Mouse (Mus musculus) forebrain, embryonic 14.5 days (tissue): ENCODE measurements around the gene Kcnh3. TPM values are rescaled to one million over a fixed set of nuclear protein-coding genes. Genes with fewer than 3 reads are reported as not detected.
"Not testable (repeated sequence)": the region's sequence is repeated elsewhere in the genome, so short reads cannot be mapped to it uniquely, and the experiment has no call there.

Experiments
- ATAC-seq: fragments of 200-750 bp; cut with Nextera tagmentation; 2 replicates; pipeline ENCODE4 v1.8.0; 2017; ENCODE audit warnings: mild to moderate bottlenecking, moderate library complexity
- DNase-seq: peaks from one replicate; pipeline ENCODE4 v3.0.0-alpha.2; 2015; ENCODE audit warnings: low spot score
- H3K27ac ChIP-seq: fragments of 300-500 bp; sonication (generic); 2 replicates; pipeline ENCODE4 v1.5.1; 2014; ENCODE audit warnings: low read depth, mild to moderate bottlenecking, control low read depth, low read length, moderate library complexity
- H3K27me3 ChIP-seq: fragments of 300-500 bp; sonication (generic); replicated peaks from 2 replicates; pipeline ENCODE4 v1.6.1; 2014; ENCODE audit warnings: low read length, control low read depth, mixed read lengths; ENCODE audit not compliant: control insufficient read depth, insufficient read depth
- H3K36me3 ChIP-seq: fragments of 300-500 bp; sonication (generic); 2 replicates; pipeline ENCODE4 v1.6.1; 2014; ENCODE audit warnings: low read length, control low read depth; ENCODE audit not compliant: control insufficient read depth, insufficient read depth
- H3K4me1 ChIP-seq: fragments of 300-500 bp; sonication (generic); 2 replicates; pipeline ENCODE4 v1.6.1; 2014; ENCODE audit warnings: antibody characterized with exemption, low read length, control low read depth; ENCODE audit not compliant: control insufficient read depth, insufficient read depth
- H3K4me2 ChIP-seq: fragments of 300-500 bp; sonication (generic); 2 replicates; pipeline ENCODE4 v1.6.1; 2014; ENCODE audit warnings: mild to moderate bottlenecking, control low read depth, low read length
- H3K4me3 ChIP-seq: fragments of 300-500 bp; sonication (generic); 2 replicates; pipeline ENCODE4 v1.5.1; 2014; ENCODE audit warnings: low read depth, low read length, control low read depth
- H3K9ac ChIP-seq: fragments of 300-500 bp; sonication (generic); 2 replicates; pipeline ENCODE4 v1.6.1; 2014; ENCODE audit warnings: mild to moderate bottlenecking, low read length, control low read depth, moderate library complexity
- H3K9me3 ChIP-seq: fragments of 300-500 bp; sonication (generic); replicated peaks from 2 replicates; pipeline ENCODE4 v1.6.1; 2016; ENCODE audit warnings: low read length, control low read depth, mixed read lengths; ENCODE audit not compliant: control insufficient read depth
- WGBS: fragments of 180-500 bp; shearing (Covaris S2); extraction: QIAGEN DNeasy Blood & Tissue Kit; methylation state at CpG from one replicate; pipeline ENCODE4 v1.1.7; 2014; 5-methylcytosine and 5-hydroxymethylcytosine counted together
- polyA plus RNA-seq: library from polyadenylated mRNA; unstranded; fragments of >200 nt; fragmentation: Nextera tagmentation; extraction: Ambion mirVana; gene quantifications from 2 replicates; pipeline ENCODE4 v1.2.1, GENCODE M21; 2014

The Kcnh3 gene
- polyA plus RNA-seq, 1 experiment from 2014 or later, result 3.3 TPM

DNA sequence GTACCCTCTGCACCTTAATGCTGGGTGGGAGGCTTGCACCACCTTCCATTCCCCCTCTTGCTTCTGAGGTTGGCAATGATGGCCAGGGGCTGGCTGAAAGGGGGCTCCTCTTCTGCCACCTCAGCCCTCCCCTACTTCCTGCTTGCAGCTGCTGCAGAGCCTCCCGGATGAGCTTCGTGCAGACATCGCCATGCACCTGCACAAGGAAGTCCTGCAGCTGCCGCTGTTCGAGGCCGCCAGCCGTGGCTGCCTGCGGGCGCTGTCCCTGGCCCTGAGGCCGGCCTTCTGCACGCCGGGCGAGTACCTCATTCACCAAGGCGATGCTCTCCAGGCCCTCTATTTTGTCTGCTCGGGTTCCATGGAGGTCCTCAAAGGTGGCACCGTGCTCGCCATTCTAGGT is 9.1 kb downstream of the Kcnh3 start:
- Histone ChIP-seq H3K27me3 (peaks cover 9% of the 10 kb centered on the region; the same call in 1 of the 2 replicates), H3K4me1 (no peaks in the 10 kb centered on the region), H3K27ac (no peak overlapping the region; the same call in 1 of the 2 replicates), H3K9ac (no peak overlapping the region), H3K9me3 (no peaks in the 10 kb centered on the region), H3K36me3 (no peaks in the 10 kb centered on the region), H3K4me2 (no peak overlapping the region), H3K4me3 (no peak overlapping the region)
- DNase-seq, result no peak
- no peak for ATAC-seq
- 75% methylated on average over 17 of the region's 17 CpGs for WGBS

DNA sequence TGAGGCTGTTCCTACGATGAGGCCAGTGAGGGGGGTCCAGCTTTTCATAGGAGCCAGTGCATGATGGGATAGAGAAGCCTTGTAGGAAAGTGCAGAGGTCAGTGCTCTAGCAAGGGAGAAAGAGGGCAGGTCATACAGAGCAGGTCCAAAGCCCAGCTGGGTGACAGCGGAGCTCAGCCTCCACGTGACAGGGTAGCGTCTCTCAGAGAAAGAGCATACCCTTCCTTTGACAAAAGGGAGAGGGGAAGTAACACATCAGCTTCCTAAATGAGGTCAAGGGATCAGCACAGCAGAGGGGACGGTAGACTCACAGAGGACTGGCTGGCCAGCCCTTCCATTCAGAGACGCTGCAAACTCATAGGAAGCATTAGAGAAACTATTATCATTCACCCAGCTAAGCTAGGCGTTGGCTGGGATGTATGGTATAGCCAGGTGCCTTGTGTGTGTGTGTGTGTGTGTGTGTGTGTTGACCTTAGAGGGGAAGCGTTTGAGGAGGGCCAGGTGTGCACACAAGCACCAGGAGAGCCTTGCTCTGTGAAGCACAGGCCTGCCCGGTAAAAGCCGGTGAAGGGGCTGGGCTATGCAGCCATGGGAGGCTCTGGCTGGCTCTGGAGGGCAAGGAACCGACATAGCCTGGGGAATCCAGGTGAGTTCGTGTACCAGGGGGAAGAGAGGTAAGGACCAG is 9.8 kb downstream of the Kcnh3 start:
- Histone ChIP-seq H3K27me3 (peaks cover 3% of the 10 kb centered on the region; the same call in 1 of the 2 replicates), H3K27ac (no peak overlapping the region), H3K36me3 (no peaks in the 10 kb centered on the region), H3K9me3 (no peaks in the 10 kb centered on the region), H3K4me1 (no peaks in the 10 kb centered on the region), H3K9ac (no peak overlapping the region), H3K4me2 (no peak overlapping the region), H3K4me3 (no peak overlapping the region)
- WGBS, result 69% methylated on average over 12 of the region's 12 CpGs
- no peak for DNase-seq
- no peak for ATAC-seq

DNA sequence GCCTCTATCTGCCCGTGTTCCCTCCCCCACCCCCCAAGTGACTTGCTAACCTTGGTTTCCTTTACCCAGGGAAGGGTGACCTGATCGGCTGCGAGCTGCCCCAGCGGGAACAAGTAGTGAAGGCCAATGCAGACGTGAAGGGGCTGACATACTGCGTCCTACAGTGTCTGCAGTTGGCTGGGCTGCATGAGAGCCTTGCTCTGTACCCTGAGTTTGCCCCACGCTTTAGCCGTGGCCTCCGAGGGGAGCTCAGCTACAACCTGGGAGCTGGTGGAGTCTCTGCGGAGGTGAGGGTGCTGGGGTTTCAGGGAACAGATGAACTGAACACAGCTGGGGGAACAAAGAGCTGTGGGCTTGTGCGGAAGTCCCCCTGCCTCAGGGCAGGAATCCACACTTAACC is 13.3 kb downstream of the Kcnh3 start:
- 71% methylated on average over 11 of the region's 11 CpGs for WGBS
- DNase-seq (no peak), ATAC-seq (no peak)
- Histone ChIP-seq H3K27me3 (no peaks in the 10 kb centered on the region), H3K4me1 (no peaks in the 10 kb centered on the region), H3K9me3 (no peaks in the 10 kb centered on the region), H3K4me2 (no peak overlapping the region), H3K36me3 (peaks cover 21% of the 10 kb centered on the region), H3K4me3 (no peak overlapping the region), H3K27ac (no peak overlapping the region), H3K9ac (no peak overlapping the region)

DNA sequence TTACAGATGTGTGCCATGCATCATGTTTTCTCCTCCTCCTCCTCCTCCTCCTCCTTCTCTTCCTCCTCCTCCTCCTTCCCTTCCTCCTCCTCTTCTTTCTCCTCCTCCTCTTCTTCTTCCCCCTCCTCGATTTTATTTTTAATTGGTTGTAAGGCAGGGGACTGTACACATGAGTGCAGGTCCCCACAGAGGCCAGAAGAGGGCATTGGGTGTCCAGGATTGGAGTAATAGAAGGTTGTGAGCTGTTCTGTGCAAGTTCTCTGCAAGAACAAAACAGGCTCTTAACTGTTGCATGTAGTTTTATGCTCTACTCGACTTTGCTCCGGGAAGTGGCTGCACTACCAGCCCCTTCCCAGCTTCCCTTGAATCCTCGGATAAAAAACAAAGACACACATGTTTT is 15.5 kb downstream of the Kcnh3 start:
- no peak for DNase-seq
- 78% methylated on average over 4 of the region's 4 CpGs for WGBS
- Histone ChIP-seq H3K27ac (no peak overlapping the region), H3K9me3 (no peaks in the 10 kb centered on the region), H3K4me1 (no peaks in the 10 kb centered on the region), H3K4me3 (no peak overlapping the region), H3K27me3 (no peaks in the 10 kb centered on the region), H3K9ac (no peak overlapping the region), H3K4me2 (no peak overlapping the region), H3K36me3 (peaks cover 43% of the 10 kb centered on the region)
- no peak for ATAC-seq

DNA sequence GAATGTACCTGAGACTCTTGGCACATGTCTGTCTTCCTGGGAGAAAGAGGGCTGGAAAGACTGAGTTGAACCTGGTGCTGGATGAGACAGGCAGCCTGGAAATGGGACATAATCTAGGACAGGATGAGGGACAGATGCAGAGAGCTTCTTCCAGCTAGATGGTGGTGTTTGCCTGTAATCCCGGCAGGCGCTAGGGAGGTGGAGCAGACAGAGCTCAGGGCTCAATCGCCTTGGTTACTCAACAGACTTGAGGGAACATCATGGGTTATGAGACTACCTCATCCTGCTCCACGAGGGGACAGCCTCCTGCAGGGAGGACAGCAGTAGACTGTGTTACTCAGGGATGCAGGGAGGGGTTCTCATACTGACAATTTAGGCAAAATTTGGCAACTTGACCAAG is 16.6 kb downstream of the Kcnh3 start:
- Histone ChIP-seq H3K27ac (no peak overlapping the region), H3K4me3 (no peak overlapping the region), H3K4me2 (no peak overlapping the region), H3K36me3 (peaks cover 54% of the 10 kb centered on the region), H3K4me1 (no peaks in the 10 kb centered on the region), H3K9ac (no peak overlapping the region), H3K27me3 (no peaks in the 10 kb centered on the region), H3K9me3 (no peaks in the 10 kb centered on the region)
- DNase-seq (no peak), ATAC-seq (no peak)
- WGBS, result 76% methylated on average over 4 of the region's 4 CpGs

DNA sequence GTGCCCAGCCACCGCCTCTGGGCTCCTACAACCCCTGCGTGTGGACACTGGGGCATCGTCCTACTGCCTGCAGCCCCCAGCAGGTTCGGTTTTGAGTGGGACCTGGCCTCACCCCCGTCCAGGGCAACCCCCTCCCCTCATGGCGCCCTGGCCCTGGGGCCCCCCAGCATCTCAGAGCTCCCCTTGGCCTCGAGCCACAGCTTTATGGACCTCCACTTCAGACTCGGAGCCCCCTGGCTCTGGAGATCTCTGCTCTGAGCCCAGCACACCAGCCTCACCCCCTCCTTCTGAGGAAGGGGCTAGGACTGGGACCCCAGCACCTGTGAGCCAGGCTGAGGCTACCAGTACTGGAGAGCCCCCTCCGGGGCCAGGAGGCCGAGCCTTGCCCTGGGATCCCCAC is 17.4 kb downstream of the Kcnh3 start:
- ATAC-seq (no peak), DNase-seq (no peak)
- Histone ChIP-seq H3K27ac (no peak overlapping the region), H3K9ac (no peak overlapping the region), H3K4me3 (no peak overlapping the region), H3K36me3 (peaks cover 62% of the 10 kb centered on the region), H3K9me3 (no peaks in the 10 kb centered on the region), H3K4me2 (no peak overlapping the region), H3K4me1 (no peaks in the 10 kb centered on the region), H3K27me3 (no peaks in the 10 kb centered on the region)
- WGBS, result 92% methylated on average over 10 of the region's 10 CpGs

DNA sequence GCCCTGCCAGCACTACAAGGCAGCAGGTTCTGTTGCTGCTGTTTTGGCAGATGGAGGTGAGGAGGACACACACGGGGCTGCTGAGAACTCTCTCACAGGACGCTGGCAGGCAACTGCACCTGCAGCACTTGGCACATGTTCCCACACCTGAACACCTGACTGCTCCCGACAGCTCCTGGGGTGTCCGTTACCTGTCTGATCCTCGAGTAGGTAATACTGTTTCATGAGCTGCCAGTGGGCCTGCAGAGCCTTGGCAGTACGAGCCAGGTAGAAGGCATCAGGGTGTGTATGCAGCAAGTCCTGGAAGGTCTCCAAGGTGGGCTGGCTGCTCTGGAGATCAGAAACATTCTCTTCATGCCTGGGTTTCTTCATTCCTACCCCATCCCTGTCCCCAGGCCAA is 22.1 kb downstream of the Kcnh3 start:
- H3K36me3 ChIP-seq, result peaks cover 74% of the 10 kb centered on the region

DNA sequence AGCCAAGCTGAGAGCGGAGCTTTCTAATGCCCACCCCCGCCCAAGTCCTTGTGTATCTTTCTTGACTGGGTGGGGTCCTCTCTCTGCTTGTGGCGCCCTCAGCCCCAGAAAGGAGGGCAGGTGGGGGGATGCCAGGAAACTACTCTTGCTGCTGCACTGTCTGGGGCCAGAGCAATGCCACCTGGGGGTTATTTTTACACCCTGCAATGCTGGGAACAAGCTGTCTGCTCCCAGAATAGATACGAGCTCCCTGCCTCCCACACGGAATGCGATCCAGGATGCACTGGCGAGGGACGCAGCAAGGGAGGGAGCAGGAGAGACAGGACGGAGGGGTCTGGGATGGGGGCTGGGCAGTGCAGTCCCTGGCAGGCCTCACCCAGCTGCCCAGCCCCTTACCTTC is 24.3 kb downstream of the Kcnh3 start:
- H3K9me3 ChIP-seq, result no peaks in the 10 kb centered on the region
- DNase-seq, result no peak
- H3K27ac ChIP-seq, result no peak overlapping the region
- no peak overlapping the region for H3K4me2 ChIP-seq
- no peaks in the 10 kb centered on the region; the same call in 1 of the 2 replicates for H3K4me1 ChIP-seq
- peaks cover 54% of the 10 kb centered on the region for H3K36me3 ChIP-seq
- ATAC-seq, result no peak
- no peaks in the 10 kb centered on the region for H3K27me3 ChIP-seq
- H3K4me3 ChIP-seq, result no peak overlapping the region
- H3K9ac ChIP-seq, result no peak overlapping the region
- WGBS, result 90% methylated on average over 9 of the region's 9 CpGs

More for the DNA sequence above, 22.1 kb downstream of the Kcnh3 start:
- not testable (repeated sequence) for H3K9me3 ChIP-seq, H3K4me2 ChIP-seq, H3K9ac ChIP-seq, H3K4me1 ChIP-seq, ATAC-seq, H3K27me3 ChIP-seq, DNase-seq, H3K4me3 ChIP-seq, H3K27ac ChIP-seq
- WGBS, result 90% methylated on average over 6 of the region's 6 CpGs

DNA sequence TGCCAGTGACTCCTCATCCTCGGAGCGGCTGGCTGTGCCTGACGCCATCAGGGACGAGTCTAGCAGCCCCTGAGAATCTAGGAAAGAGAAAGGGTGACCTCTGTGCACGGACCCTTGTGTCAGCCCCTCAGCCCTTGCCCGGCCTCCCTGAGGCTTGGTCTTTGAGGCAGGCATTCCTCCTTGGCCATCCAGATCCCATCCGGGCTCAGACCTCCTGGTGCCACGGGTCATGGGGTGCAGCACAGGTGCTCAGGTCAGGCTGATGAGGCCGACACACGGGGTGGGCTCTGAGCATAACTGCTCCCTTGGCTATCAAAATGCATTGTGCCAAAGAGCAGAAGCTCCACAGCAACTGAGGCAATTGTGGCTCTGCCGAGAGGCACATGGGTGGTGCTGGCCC is 25.3 kb downstream of the Kcnh3 start:
- no peak overlapping the region for H3K9ac ChIP-seq
- H3K4me1 ChIP-seq, result no peaks in the 10 kb centered on the region; the same call in 1 of the 2 replicates
- H3K4me2 ChIP-seq, result no peak overlapping the region
- 91% methylated on average over 11 of the region's 11 CpGs for WGBS
- no peaks in the 10 kb centered on the region for H3K9me3 ChIP-seq
- DNase-seq, result no peak
- ATAC-seq, result no peak
- H3K27ac ChIP-seq, result no peak overlapping the region
- H3K36me3 ChIP-seq, result peaks cover 44% of the 10 kb centered on the region
- H3K4me3 ChIP-seq, result no peak overlapping the region
- no peaks in the 10 kb centered on the region for H3K27me3 ChIP-seq
